In genomic region chr10:80162243-80162608, GRCm38 (mm10) we compare ENCODE assay signal across 10 mouse cellular contexts. TPM values are rescaled to one million over a fixed set of nuclear protein-coding genes. Genes with fewer than 3 reads are reported as not detected.
A peak's percentile ranks its signal among the peaks of the same experiment; 100 is the strongest.
DNase-seq lines count a peak whose midpoint lies in the region; ATAC-seq lines count a peak whose summit lies in the region.
"Had no signal": no experiment of that assay in that cellular context is flagged by ENCODE, and none has a peak within 500 bp of the region (broad histone marks: within the 10 kb centered on the region; RNA-seq: fewer than 3 reads in every experiment).

No protein-coding gene starts in this region.

- peak overlapping the region; percentile 78 for H3K9ac ChIP-seq in heart, embryonic 12.5 days
- no peak overlapping the region for H3K9ac ChIP-seq in midbrain, embryonic 13.5 days (replicated peaks)
- no peak overlapping the region for H3K9ac ChIP-seq in midbrain, embryonic 11.5 days (ENCODE audit: low read length)
- H3K9ac ChIP-seq in stomach, embryonic 15.5 days: no peak overlapping the region

- H3K9me3 ChIP-seq in heart, embryonic 12.5 days (replicated peaks): no peaks in the 10 kb centered on the region
- H3K9me3 ChIP-seq in midbrain, embryonic 13.5 days: no peaks in the 10 kb centered on the region
- H3K9me3 ChIP-seq in midbrain, embryonic 11.5 days (ENCODE audit: control insufficient read depth, low read length): no peaks in the 10 kb centered on the region
- H3K9me3 ChIP-seq in limb, embryonic 10.5 days (replicated peaks): no peaks in the 10 kb centered on the region
- H3K9me3 ChIP-seq in stomach, embryonic 15.5 days: no peaks in the 10 kb centered on the region

- no peak for ATAC-seq in heart, embryonic 12.5 days (ENCODE audit: insufficient number of reproducible peaks, low FRiP score)
- ATAC-seq in midbrain, embryonic 13.5 days: no peak
- no peak for ATAC-seq in midbrain, embryonic 11.5 days (ENCODE audit: low FRiP score)
- ATAC-seq in stomach, embryonic 15.5 days (ENCODE audit: insufficient read depth, low FRiP score, low read depth): no peak

- H3K27ac ChIP-seq in heart, embryonic 12.5 days (ENCODE audit: poor library complexity, severe bottlenecking): peak overlapping the region; percentile 97
- H3K27ac ChIP-seq in midbrain, embryonic 13.5 days: 0 out of 2 replicates have a peak overlapping the region, but pooled peaks have one; percentile 39
- H3K27ac ChIP-seq in midbrain, embryonic 11.5 days (ENCODE audit: low read depth, low read length): no peak overlapping the region
- peak overlapping the region; percentile 87 for H3K27ac ChIP-seq in limb, embryonic 10.5 days
- peak overlapping the region; percentile 92 for H3K27ac ChIP-seq in stomach, embryonic 15.5 days

- no peak for DNase-seq in heart, postnatal 25 days (ENCODE audit: low spot score)
- no peak for DNase-seq in midbrain, embryonic 11.5 days (ENCODE audit: low spot score, missing footprints)
- no peak for DNase-seq in limb, embryonic 10.5 days (ENCODE audit: low spot score)
- no peak for DNase-seq in right cerebral cortex, postnatal 10 days (ENCODE audit: low spot score in 2 of 2)
- no peak for DNase-seq in thymus, postnatal 10 days (ENCODE audit: low spot score in 2 of 2)
- DNase-seq: gastrocnemius, postnatal 36 days had no signal

- no peak overlapping the region for H3K4me3 ChIP-seq in heart, embryonic 12.5 days
- no peak overlapping the region for H3K4me3 ChIP-seq in midbrain, embryonic 13.5 days (replicated peaks)
- H3K4me3 ChIP-seq in midbrain, embryonic 11.5 days (ENCODE audit: low read depth, low read length): no peak overlapping the region
- peak overlapping the region; percentile 20; the same call in 1 of the 2 replicates for H3K4me3 ChIP-seq in limb, embryonic 10.5 days
- H3K4me3 ChIP-seq in stomach, embryonic 15.5 days (replicated peaks): no peak overlapping the region

- H3K4me2 ChIP-seq in heart, embryonic 12.5 days: no peak overlapping the region
- H3K4me2 ChIP-seq in midbrain, embryonic 13.5 days (replicated peaks): no peak overlapping the region
- no peak overlapping the region for H3K4me2 ChIP-seq in midbrain, embryonic 11.5 days
- H3K4me2 ChIP-seq in stomach, embryonic 15.5 days: peak overlapping the region; percentile 77; the same call in 1 of the 2 replicates

- peaks cover 7% of the 10 kb centered on the region for H3K36me3 ChIP-seq in heart, embryonic 12.5 days
- H3K36me3 ChIP-seq in midbrain, embryonic 13.5 days: peaks cover 5% of the 10 kb centered on the region
- peaks cover 5% of the 10 kb centered on the region for H3K36me3 ChIP-seq in midbrain, embryonic 11.5 days (ENCODE audit: control insufficient read depth, insufficient read depth, low read length)
- peaks cover 23% of the 10 kb centered on the region for H3K36me3 ChIP-seq in limb, embryonic 10.5 days
- peaks cover 5% of the 10 kb centered on the region for H3K36me3 ChIP-seq in stomach, embryonic 15.5 days

- intact Hi-C loops in heart, postnatal 25 days (cut with DNase I): no loop called here

- no peaks in the 10 kb centered on the region for H3K27me3 ChIP-seq in heart, embryonic 12.5 days (replicated peaks)
- H3K27me3 ChIP-seq in midbrain, embryonic 13.5 days: peaks cover 4% of the 10 kb centered on the region; the same call in 1 of the 2 replicates
- peaks cover 4% of the 10 kb centered on the region; the same call in 1 of the 2 replicates for H3K27me3 ChIP-seq in midbrain, embryonic 11.5 days (ENCODE audit: control insufficient read depth, insufficient read depth, low read length)
- H3K27me3 ChIP-seq in limb, embryonic 10.5 days (ENCODE audit: low read depth, poor library complexity, severe bottlenecking): no peaks in the 10 kb centered on the region
- H3K27me3 ChIP-seq in stomach, embryonic 15.5 days (replicated peaks): no peaks in the 10 kb centered on the region

- peaks cover 90% of the 10 kb centered on the region for H3K4me1 ChIP-seq in heart, embryonic 12.5 days (replicated peaks)
- H3K4me1 ChIP-seq in midbrain, embryonic 13.5 days (replicated peaks): peaks cover 72% of the 10 kb centered on the region
- peaks cover 63% of the 10 kb centered on the region for H3K4me1 ChIP-seq in midbrain, embryonic 11.5 days (ENCODE audit: control insufficient read depth, insufficient read depth, low read length)
- H3K4me1 ChIP-seq in limb, embryonic 10.5 days: peaks cover 93% of the 10 kb centered on the region
- peaks cover 85% of the 10 kb centered on the region for H3K4me1 ChIP-seq in stomach, embryonic 15.5 days

- WGBS in heart, embryonic 12.5 days: 76% methylated on average over 3 of the region's 3 CpGs
- WGBS in midbrain, embryonic 13.5 days: 82% methylated on average over 3 of the region's 3 CpGs
- 80% methylated on average over 3 of the region's 3 CpGs for WGBS in midbrain, embryonic 11.5 days
- WGBS in limb, embryonic 10.5 days: 85% methylated on average over 3 of the region's 3 CpGs
- WGBS in stomach, embryonic 15.5 days: 62% methylated on average over 3 of the region's 3 CpGs

RNA-seq across cellular contexts. Expression of gene Cirbp, which starts 3.6 kb away (rescaled TPM):
- polyA plus RNA-seq in heart, embryonic 12.5 days (2016; fragmentation: Nextera tagmentation; extraction: Ambion mirVana): 110 and 118 TPM in 2 replicates
- total RNA-seq in heart, postnatal 25 days (2021): 10 to 100 TPM; 31.7 to 43.1 TPM
- 354 and 412 TPM in 2 replicates for polyA plus RNA-seq in midbrain, embryonic 13.5 days (2015; fragmentation: Nextera tagmentation; extraction: Ambion mirVana)
- polyA plus RNA-seq in midbrain, embryonic 11.5 days (2014; fragmentation: Nextera tagmentation; extraction: Ambion mirVana): 81.5 and 87.1 TPM in 2 replicates
- polyA plus RNA-seq in limb, embryonic 10.5 days (2016; fragmentation: Nextera tagmentation; extraction: Ambion mirVana): 90.7 and 129 TPM in 2 replicates
- polyA plus RNA-seq in stomach, embryonic 15.5 days (2015; fragmentation: Nextera tagmentation; extraction: Ambion mirVana): 90.3 and 103 TPM in 2 replicates

RNA-seq across cellular contexts. Expression of gene 1600002K03Rik, which starts 10.5 kb away (rescaled TPM):
- 10.4 and 11.7 TPM in 2 replicates for polyA plus RNA-seq in heart, embryonic 12.5 days (2016; fragmentation: Nextera tagmentation; extraction: Ambion mirVana)
- total RNA-seq in heart, postnatal 25 days (2021): 1 to 10 TPM; 4.2 to 5.2 TPM
- 11.9 and 14.5 TPM in 2 replicates for polyA plus RNA-seq in midbrain, embryonic 13.5 days (2015; fragmentation: Nextera tagmentation; extraction: Ambion mirVana)
- polyA plus RNA-seq in midbrain, embryonic 11.5 days (2014; fragmentation: Nextera tagmentation; extraction: Ambion mirVana): 8.0 and 8.7 TPM in 2 replicates
- 8.7 and 13.1 TPM in 2 replicates for polyA plus RNA-seq in limb, embryonic 10.5 days (2016; fragmentation: Nextera tagmentation; extraction: Ambion mirVana)
- 17.5 and 19.7 TPM in 2 replicates for polyA plus RNA-seq in stomach, embryonic 15.5 days (2015; fragmentation: Nextera tagmentation; extraction: Ambion mirVana)

RNA-seq across cellular contexts. Expression of gene Midn, which starts 14.2 kb away (rescaled TPM):
- polyA plus RNA-seq in heart, embryonic 12.5 days (2016; fragmentation: Nextera tagmentation; extraction: Ambion mirVana): 25.9 and 28.9 TPM in 2 replicates
- total RNA-seq in heart, postnatal 25 days (2021): 100 to 1,000 TPM in 1 of 2 experiments, 10 to 100 TPM in 1; 92.1 to 120 TPM
- 35.9 and 40.6 TPM in 2 replicates for polyA plus RNA-seq in midbrain, embryonic 13.5 days (2015; fragmentation: Nextera tagmentation; extraction: Ambion mirVana)
- 66.0 and 71.3 TPM in 2 replicates for polyA plus RNA-seq in midbrain, embryonic 11.5 days (2014; fragmentation: Nextera tagmentation; extraction: Ambion mirVana)
- 26.2 and 27.1 TPM in 2 replicates for polyA plus RNA-seq in limb, embryonic 10.5 days (2016; fragmentation: Nextera tagmentation; extraction: Ambion mirVana)
- polyA plus RNA-seq in stomach, embryonic 15.5 days (2015; fragmentation: Nextera tagmentation; extraction: Ambion mirVana): 16.0 and 19.8 TPM in 2 replicates

RNA-seq across cellular contexts. Expression of gene Efna2, which starts 17.1 kb away (rescaled TPM):
- 16.6 and 17.2 TPM in 2 replicates for polyA plus RNA-seq in heart, embryonic 12.5 days (2016; fragmentation: Nextera tagmentation; extraction: Ambion mirVana)
- total RNA-seq in heart, postnatal 25 days (2021): 1 to 10 TPM in 1 of 2 experiments, under 1 TPM in 1; 0.91 to 1.1 TPM
- polyA plus RNA-seq in midbrain, embryonic 13.5 days (2015; fragmentation: Nextera tagmentation; extraction: Ambion mirVana): 34.5 and 41.3 TPM in 2 replicates
- polyA plus RNA-seq in midbrain, embryonic 11.5 days (2014; fragmentation: Nextera tagmentation; extraction: Ambion mirVana): 78.1 and 91.7 TPM in 2 replicates
- polyA plus RNA-seq in limb, embryonic 10.5 days (2016; fragmentation: Nextera tagmentation; extraction: Ambion mirVana): 63.1 and 66.8 TPM in 2 replicates
- 15.7 TPM in 2 replicates for polyA plus RNA-seq in stomach, embryonic 15.5 days (2015; fragmentation: Nextera tagmentation; extraction: Ambion mirVana)
- total RNA-seq: common myeloid progenitor, adult 5-6 weeks had no signal

RNA-seq across cellular contexts. Expression of gene Cbarp, which starts 21.6 kb away (rescaled TPM):
- polyA plus RNA-seq in heart, embryonic 12.5 days (2016; fragmentation: Nextera tagmentation; extraction: Ambion mirVana): 1.7 and 3.6 TPM in 2 replicates
- 1 to 10 TPM; 2.4 to 3.1 TPM for total RNA-seq in heart, postnatal 25 days (2021)
- 40.6 and 45.3 TPM in 2 replicates for polyA plus RNA-seq in midbrain, embryonic 13.5 days (2015; fragmentation: Nextera tagmentation; extraction: Ambion mirVana)
- polyA plus RNA-seq in midbrain, embryonic 11.5 days (2014; fragmentation: Nextera tagmentation; extraction: Ambion mirVana): 11.1 and 11.8 TPM in 2 replicates
- 3.3 and 4.7 TPM in 2 replicates for polyA plus RNA-seq in limb, embryonic 10.5 days (2016; fragmentation: Nextera tagmentation; extraction: Ambion mirVana)
- polyA plus RNA-seq in stomach, embryonic 15.5 days (2015; fragmentation: Nextera tagmentation; extraction: Ambion mirVana): 5.1 and 6.7 TPM in 2 replicates
